Mouse (Mus musculus): ENCODE measurements around the gene H1fx. TPM values are rescaled to one million over a fixed set of nuclear protein-coding genes. Genes with fewer than 3 reads are reported as not detected.
"Not testable (repeated sequence)": the region's sequence is repeated elsewhere in the genome, so short reads cannot be mapped to it uniquely, and the experiment has no call there.

H1fx gene
- total RNA-seq (2014; fragmentation: Nextera tagmentation): 3.0 and 6.1 TPM in 2 replicates
- total RNA-seq (2017): 0.95 and 2.3 TPM in 2 replicates

DNA sequence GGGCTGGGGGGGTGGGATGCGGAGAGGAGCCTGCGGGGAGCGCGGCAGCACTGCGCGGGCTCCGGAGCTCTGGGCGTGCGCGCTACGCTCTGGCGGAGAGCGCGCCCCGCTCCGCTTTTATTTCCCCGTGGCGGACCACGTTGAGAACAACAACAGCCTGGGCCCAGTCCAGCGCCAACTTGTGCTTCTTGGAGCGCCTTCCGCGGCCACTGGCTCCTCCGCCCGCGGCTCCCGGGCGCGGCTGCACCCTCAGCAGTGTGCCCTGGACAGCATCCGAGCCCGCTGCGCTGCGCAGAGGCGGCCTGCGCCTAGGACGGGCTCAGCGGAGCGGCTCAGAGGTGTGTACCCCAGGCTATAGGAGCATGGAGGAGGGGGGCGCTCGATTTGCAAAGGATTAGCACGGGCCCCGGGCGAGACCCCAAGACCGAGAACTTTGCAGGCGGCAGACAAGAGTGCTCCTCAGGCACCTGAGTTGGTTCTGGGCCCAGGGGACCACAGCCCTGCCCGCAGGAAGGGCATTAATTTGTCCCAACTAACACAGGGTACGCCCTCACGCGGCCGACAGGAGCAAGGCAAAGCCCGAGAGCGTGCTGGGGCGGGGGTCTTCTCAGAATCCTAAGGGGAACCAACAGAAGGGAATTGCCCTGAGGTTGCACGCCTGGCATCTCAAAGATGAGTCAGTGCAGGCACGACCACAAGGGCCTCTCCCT is at the start of gene H1fx:
Gene H1fx, minus strand, starts transcription at position 91 of the 710 bp plus-strand sequence.
- 0 out of 2 replicates have a peak, but pooled peaks have one; percentile 21 for ATAC-seq (replicated peaks; ENCODE audit: low FRiP score, low TSS enrichment, poor library complexity, severe bottlenecking)

DNA sequence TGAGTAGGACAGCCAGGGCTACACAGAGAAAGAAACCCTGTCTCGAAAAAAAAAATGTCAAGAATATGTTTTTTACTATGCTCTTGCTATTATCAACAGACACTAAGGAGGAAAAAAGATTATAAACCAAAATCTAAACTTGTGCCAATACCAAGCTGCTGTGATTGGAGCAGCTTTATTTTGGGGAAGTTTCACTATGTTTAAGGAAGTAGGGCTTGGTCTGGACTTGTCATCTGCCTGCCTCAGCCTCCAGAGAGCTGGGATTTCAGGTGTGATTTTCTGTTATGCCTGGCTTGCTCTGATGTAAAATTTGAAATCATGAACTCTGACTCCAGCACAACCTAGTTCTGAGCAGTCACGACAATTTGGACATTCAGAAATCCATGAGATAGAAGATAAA is 49.0 kb upstream of the H1fx start:
- ATAC-seq (replicated peaks; ENCODE audit: low FRiP score, low TSS enrichment, poor library complexity, severe bottlenecking): no peak

DNA sequence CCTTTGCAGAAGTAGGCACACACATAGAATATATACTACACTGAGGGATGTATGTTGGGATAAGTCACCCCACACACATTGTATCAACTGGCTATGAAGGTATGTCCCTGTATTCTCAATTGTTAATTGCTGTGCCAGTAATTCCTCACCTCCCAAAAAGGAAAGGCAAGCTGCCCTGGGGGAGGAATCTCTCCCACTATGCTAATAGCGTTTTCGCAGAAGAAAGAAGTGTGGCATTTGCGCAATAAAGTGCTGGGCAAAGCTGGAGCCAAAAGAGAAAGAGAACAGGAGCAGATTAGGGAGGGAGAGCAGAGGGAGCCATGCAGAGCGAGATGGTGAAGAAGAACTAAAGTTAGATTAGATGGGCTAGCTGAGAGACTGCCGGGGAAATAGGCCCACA is 46.0 kb upstream of the H1fx start:
- ATAC-seq (replicated peaks; ENCODE audit: low FRiP score, low TSS enrichment, poor library complexity, severe bottlenecking): no peak

DNA sequence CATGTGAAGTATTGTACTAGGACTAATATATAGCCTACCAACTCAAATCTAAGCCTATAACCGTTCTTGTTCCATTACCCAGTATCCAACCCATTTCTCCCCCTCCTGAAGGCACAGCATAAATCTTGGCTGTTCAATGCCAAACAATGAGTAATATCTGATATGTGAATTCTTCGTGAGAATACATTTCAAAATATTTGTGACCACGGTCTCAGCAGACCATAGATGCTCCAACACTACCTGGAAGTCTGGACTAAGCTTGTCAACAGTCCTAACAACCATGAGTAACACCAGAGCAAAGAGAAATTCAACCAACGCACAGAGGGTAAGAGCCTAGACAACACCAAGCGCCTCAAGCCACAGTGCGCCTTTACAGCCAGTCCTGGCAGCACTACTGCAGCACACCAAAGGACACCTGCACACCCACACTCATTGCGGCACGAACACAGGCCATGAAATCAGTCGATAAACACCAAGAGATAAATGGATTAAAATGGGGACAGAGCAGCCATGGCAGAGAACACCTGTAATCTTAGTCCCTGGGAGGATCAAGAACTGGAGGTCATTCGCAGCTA is 42.0 kb upstream of the H1fx start:
- no peak for ATAC-seq (replicated peaks; ENCODE audit: low FRiP score, low TSS enrichment, poor library complexity, severe bottlenecking)

GRCm38 (mm10) chr6:88019154-88019553 is 37.7 kb upstream of the H1fx start:
- ATAC-seq (replicated peaks; ENCODE audit: low FRiP score, low TSS enrichment, poor library complexity, severe bottlenecking): no peak

GRCm38 (mm10) chr6:88017821-88018220 is 36.4 kb upstream of the H1fx start:
- no peak for ATAC-seq (replicated peaks; ENCODE audit: low FRiP score, low TSS enrichment, poor library complexity, severe bottlenecking)

- peak; percentile 73 for ATAC-seq (replicated peaks; ENCODE audit: low FRiP score, low TSS enrichment, poor library complexity, severe bottlenecking)
Measured at GRCm38 (mm10) chr6:88015797-88016196, 34.4 kb upstream of the H1fx start.

- ATAC-seq (replicated peaks; ENCODE audit: low FRiP score, low TSS enrichment, poor library complexity, severe bottlenecking): no peak
Measured at GRCm38 (mm10) chr6:88013456-88013855, 32.0 kb upstream of the H1fx start.

- ATAC-seq (replicated peaks; ENCODE audit: low FRiP score, low TSS enrichment, poor library complexity, severe bottlenecking): no peak
Measured at GRCm38 (mm10) chr6:88012601-88013000, 31.2 kb upstream of the H1fx start.

GRCm38 (mm10) chr6:88011106-88011505 is 29.7 kb upstream of the H1fx start:
- ATAC-seq (replicated peaks; ENCODE audit: low FRiP score, low TSS enrichment, poor library complexity, severe bottlenecking): not testable (repeated sequence)

GRCm38 (mm10) chr6:88009209-88009608 is 27.8 kb upstream of the H1fx start:
- ATAC-seq (replicated peaks; ENCODE audit: low FRiP score, low TSS enrichment, poor library complexity, severe bottlenecking): no peak

DNA sequence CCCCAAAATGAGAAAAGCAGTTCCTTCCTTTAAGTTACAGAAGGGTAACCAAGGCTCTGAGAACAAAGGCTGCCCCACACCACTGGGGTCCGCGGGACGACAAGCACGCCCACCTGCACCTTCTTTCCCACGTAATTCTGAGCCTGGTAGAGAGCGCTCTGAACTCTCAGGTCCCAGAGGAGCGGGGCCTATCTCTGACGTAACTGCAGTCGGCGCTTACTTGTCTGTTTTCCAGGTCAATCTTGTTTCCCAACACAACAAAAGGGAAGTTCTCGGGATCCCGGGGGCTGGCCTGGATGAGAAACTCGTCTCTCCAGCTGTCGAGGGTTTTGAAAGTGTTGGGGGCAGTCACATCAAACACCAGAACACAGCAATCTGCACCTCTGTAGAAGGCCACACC is 23.3 kb upstream of the H1fx start:
- ATAC-seq (replicated peaks; ENCODE audit: low FRiP score, low TSS enrichment, poor library complexity, severe bottlenecking): not testable (repeated sequence)

DNA sequence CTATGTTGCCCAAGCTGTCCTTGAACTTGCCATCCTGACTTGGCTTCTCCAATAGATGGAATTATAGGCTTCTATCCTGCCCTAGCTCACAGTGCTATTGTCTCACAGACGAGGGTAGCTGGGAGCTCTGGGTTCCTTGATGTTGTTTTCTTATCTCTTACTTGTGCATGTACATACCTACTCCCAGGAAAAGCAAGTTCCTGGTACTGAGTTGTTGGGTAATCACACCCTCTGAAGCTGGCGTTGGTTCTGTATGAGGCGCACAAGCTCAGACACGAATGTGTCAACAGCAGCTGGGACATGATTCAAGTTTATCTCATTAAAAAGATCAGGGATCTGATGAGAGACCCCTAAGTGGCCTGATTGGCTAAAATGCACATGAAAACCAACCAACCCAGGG is 22.0 kb upstream of the H1fx start:
- ATAC-seq (replicated peaks; ENCODE audit: low FRiP score, low TSS enrichment, poor library complexity, severe bottlenecking): no peak

- ATAC-seq (replicated peaks; ENCODE audit: low FRiP score, low TSS enrichment, poor library complexity, severe bottlenecking): no peak
Measured at GRCm38 (mm10) chr6:87998358-87998757, 16.9 kb upstream of the H1fx start.

DNA sequence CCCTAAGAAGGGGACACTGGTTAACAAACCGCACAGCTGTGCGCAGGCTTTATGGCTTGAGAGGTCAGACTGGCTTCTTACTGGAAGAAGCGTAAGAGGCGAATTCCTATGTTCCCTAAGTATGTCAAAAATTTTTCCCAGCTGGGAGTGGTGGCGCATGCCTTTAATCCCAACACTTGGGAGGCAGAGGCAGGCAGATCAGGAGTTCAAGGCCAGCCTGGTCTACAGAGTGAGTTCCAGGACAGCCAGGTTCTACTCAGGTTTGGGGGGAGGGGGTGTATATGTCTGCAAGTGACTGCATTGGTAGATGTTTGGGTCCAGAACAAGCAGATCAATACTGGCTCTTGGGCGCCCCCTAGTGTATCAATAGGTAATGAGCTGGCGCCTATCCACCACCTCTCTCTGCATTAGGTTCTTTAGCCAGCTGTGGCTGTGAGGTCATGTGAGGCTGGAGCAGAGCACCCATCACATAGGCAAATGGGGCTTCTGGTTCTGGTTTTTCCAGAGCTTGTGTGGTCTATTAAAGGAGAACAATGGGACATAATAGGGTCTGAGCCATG is 16.3 kb upstream of the H1fx start:
- peak; percentile 70 for ATAC-seq (replicated peaks; ENCODE audit: low FRiP score, low TSS enrichment, poor library complexity, severe bottlenecking)

- no peak for ATAC-seq (replicated peaks; ENCODE audit: low FRiP score, low TSS enrichment, poor library complexity, severe bottlenecking)
Measured at GRCm38 (mm10) chr6:87996606-87997005, 15.2 kb upstream of the H1fx start.

- no peak for ATAC-seq (replicated peaks; ENCODE audit: low FRiP score, low TSS enrichment, poor library complexity, severe bottlenecking)
Measured at GRCm38 (mm10) chr6:87995519-87995918, 14.1 kb upstream of the H1fx start.

DNA sequence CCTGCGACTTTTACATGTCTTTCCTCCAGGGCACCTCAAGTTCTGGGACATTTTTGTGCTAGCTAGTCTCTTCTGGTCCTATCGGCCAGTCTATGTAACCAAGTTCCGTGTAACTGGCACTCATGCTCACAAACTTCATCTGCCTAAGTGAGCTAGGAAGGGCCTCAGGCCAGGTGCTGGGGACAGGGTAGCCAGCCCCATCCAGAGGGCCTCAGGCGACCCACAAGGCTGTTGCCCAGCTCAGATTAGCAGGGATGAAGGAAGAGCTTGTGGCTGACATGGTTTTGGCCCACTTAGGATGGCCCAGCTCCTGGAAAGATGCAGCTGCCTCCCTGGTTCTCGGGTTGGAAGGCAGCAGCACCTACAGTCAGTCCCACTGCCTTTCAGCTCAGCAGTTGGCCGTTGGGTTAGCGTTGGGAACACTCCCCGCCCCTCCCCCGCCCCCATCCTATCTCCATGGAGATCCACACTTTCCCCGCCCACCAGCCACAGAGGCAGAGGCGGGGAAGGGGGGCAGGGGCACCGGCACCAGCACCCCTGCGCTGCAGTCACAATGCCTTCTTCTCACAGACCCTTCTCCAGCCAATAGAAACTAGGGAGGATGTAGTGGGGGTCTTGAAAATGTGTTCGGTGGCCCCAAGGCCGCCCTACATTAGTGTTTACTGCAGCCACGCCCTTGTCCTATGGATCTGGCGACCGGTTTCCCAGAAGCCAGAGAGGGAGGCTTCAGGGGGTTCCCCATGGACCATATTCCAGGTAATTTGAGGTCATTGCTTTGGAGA is 12.5 kb upstream of the H1fx start:
- ATAC-seq (replicated peaks; ENCODE audit: low FRiP score, low TSS enrichment, poor library complexity, severe bottlenecking): peak; percentile 24; the same call in 1 of the 2 replicates

GRCm38 (mm10) chr6:87992733-87993132 is 11.3 kb upstream of the H1fx start:
- ATAC-seq (replicated peaks; ENCODE audit: low FRiP score, low TSS enrichment, poor library complexity, severe bottlenecking): 0 out of 2 replicates have a peak, but pooled peaks have one; percentile 14

DNA sequence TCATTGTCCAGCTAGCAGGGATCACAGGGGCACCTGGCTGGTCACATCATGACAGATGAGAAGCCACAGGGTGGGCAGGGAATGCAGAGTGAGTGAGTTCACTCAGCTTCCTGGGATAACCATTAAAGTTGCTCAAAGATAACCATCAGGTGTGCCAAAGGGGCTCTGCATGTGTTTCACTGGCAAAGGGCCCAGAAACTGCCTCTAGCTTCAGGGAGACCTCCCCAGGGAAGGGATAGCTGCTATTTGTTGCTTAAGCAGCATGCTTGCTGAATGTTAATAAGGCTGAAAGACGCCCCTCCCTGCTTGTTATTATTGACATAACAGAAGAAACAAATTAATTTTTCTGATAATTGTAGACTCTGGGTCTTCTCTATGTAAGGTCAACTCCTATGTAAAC is 10.4 kb upstream of the H1fx start:
- ATAC-seq (replicated peaks; ENCODE audit: low FRiP score, low TSS enrichment, poor library complexity, severe bottlenecking): no peak

Data from megakaryocyte-erythroid progenitor cell, adult 5-6 weeks (primary cell).